Mouse (Mus musculus): ENCODE measurements around the gene Kcnmb1. TPM values are rescaled to one million over a fixed set of nuclear protein-coding genes. Genes with fewer than 3 reads are reported as not detected.

The Kcnmb1 gene
- polyA plus RNA-seq, 1 experiment from 2014 or later, result 0.15 TPM

- H3K9ac ChIP-seq (replicated peaks), result no peak overlapping the region
- no peaks in the 10 kb centered on the region for H3K36me3 ChIP-seq
- 81% methylated on average over 9 of the region's 9 CpGs for WGBS
- no peak overlapping the region for H3K4me2 ChIP-seq
- ATAC-seq (ENCODE audit: insufficient number of reproducible peaks, insufficient read depth, low FRiP score, low TSS enrichment, low read depth), result no peak
- H3K4me3 ChIP-seq (replicated peaks), result no peak overlapping the region
- H3K9me3 ChIP-seq, result no peaks in the 10 kb centered on the region
- H3K4me1 ChIP-seq (replicated peaks), result 0 out of 2 replicates have a peak, but pooled peaks cover 3% of the 10 kb centered on the region
- H3K27me3 ChIP-seq, result peaks cover 3% of the 10 kb centered on the region; the same call in 1 of the 2 replicates
- no peak overlapping the region for H3K27ac ChIP-seq
Measured at GRCm38 (mm10) chr11:33944786-33945328, 18.0 kb upstream of the Kcnmb1 start.

GRCm38 (mm10) chr11:33946501-33946900 is 16.3 kb upstream of the Kcnmb1 start:
- no peak overlapping the region for H3K4me3 ChIP-seq (replicated peaks)
- H3K9me3 ChIP-seq, result no peaks in the 10 kb centered on the region
- no peaks in the 10 kb centered on the region for H3K4me1 ChIP-seq (replicated peaks)
- H3K4me2 ChIP-seq, result no peak overlapping the region
- no peak for ATAC-seq (ENCODE audit: insufficient number of reproducible peaks, insufficient read depth, low FRiP score, low TSS enrichment, low read depth)
- 76% methylated on average over 4 of the region's 4 CpGs for WGBS
- H3K36me3 ChIP-seq, result no peaks in the 10 kb centered on the region
- no peak overlapping the region for H3K9ac ChIP-seq (replicated peaks)
- no peak overlapping the region for H3K27ac ChIP-seq
- peaks cover 3% of the 10 kb centered on the region; the same call in 1 of the 2 replicates for H3K27me3 ChIP-seq

- H3K36me3 ChIP-seq, result no peaks in the 10 kb centered on the region
- no peaks in the 10 kb centered on the region for H3K9me3 ChIP-seq
- H3K27me3 ChIP-seq, result no peaks in the 10 kb centered on the region
- no peak for ATAC-seq (ENCODE audit: insufficient number of reproducible peaks, insufficient read depth, low FRiP score, low TSS enrichment, low read depth)
- no peak overlapping the region for H3K9ac ChIP-seq (replicated peaks)
- WGBS, result 54% methylated on average over 5 of the region's 5 CpGs
- H3K27ac ChIP-seq, result no peak overlapping the region
- H3K4me1 ChIP-seq (replicated peaks), result no peaks in the 10 kb centered on the region; the same call in 1 of the 2 replicates
- H3K4me3 ChIP-seq (replicated peaks), result no peak overlapping the region
- H3K4me2 ChIP-seq, result no peak overlapping the region
Measured at GRCm38 (mm10) chr11:33951155-33951554, 11.7 kb upstream of the Kcnmb1 start.

- no peaks in the 10 kb centered on the region for H3K27me3 ChIP-seq
- H3K9ac ChIP-seq (replicated peaks), result no peak overlapping the region
- H3K4me2 ChIP-seq, result no peak overlapping the region
- WGBS, result 85% methylated on average over 8 of the region's 8 CpGs
- H3K4me1 ChIP-seq (replicated peaks), result no peaks in the 10 kb centered on the region; the same call in 1 of the 2 replicates
- no peak for ATAC-seq (ENCODE audit: insufficient number of reproducible peaks, insufficient read depth, low FRiP score, low TSS enrichment, low read depth)
- no peak overlapping the region for H3K27ac ChIP-seq
- no peaks in the 10 kb centered on the region for H3K36me3 ChIP-seq
- no peak overlapping the region for H3K4me3 ChIP-seq (replicated peaks)
- no peaks in the 10 kb centered on the region for H3K9me3 ChIP-seq
Measured at GRCm38 (mm10) chr11:33951684-33952625, 10.9 kb upstream of the Kcnmb1 start.

GRCm38 (mm10) chr11:33955982-33956381 is 6.8 kb upstream of the Kcnmb1 start:
- H3K9me3 ChIP-seq, result no peaks in the 10 kb centered on the region
- no peaks in the 10 kb centered on the region for H3K27me3 ChIP-seq
- no peaks in the 10 kb centered on the region; the same call in 1 of the 2 replicates for H3K4me1 ChIP-seq (replicated peaks)
- H3K4me3 ChIP-seq (replicated peaks), result no peak overlapping the region
- H3K4me2 ChIP-seq, result no peak overlapping the region
- no peak for ATAC-seq (ENCODE audit: insufficient number of reproducible peaks, insufficient read depth, low FRiP score, low TSS enrichment, low read depth)
- H3K27ac ChIP-seq, result no peak overlapping the region
- 71% methylated on average over 4 of the region's 4 CpGs for WGBS
- H3K36me3 ChIP-seq, result no peaks in the 10 kb centered on the region
- H3K9ac ChIP-seq (replicated peaks), result no peak overlapping the region

- no peak overlapping the region for H3K4me2 ChIP-seq
- no peaks in the 10 kb centered on the region for H3K27me3 ChIP-seq
- H3K9me3 ChIP-seq, result no peaks in the 10 kb centered on the region
- no peak overlapping the region for H3K27ac ChIP-seq
- H3K9ac ChIP-seq (replicated peaks), result no peak overlapping the region
- no peak overlapping the region for H3K4me3 ChIP-seq (replicated peaks)
- no peaks in the 10 kb centered on the region for H3K36me3 ChIP-seq
- no peaks in the 10 kb centered on the region; the same call in 1 of the 2 replicates for H3K4me1 ChIP-seq (replicated peaks)
- ATAC-seq (ENCODE audit: insufficient number of reproducible peaks, insufficient read depth, low FRiP score, low TSS enrichment, low read depth), result no peak
- 89% methylated on average over 5 of the region's 5 CpGs for WGBS
Measured at GRCm38 (mm10) chr11:33956623-33957022, 6.2 kb upstream of the Kcnmb1 start.

GRCm38 (mm10) chr11:33957595-33957994 is 5.2 kb upstream of the Kcnmb1 start:
- H3K27me3 ChIP-seq, result no peaks in the 10 kb centered on the region
- H3K4me3 ChIP-seq (replicated peaks), result no peak overlapping the region
- H3K9ac ChIP-seq (replicated peaks), result no peak overlapping the region
- ATAC-seq (ENCODE audit: insufficient number of reproducible peaks, insufficient read depth, low FRiP score, low TSS enrichment, low read depth), result no peak
- H3K9me3 ChIP-seq, result no peaks in the 10 kb centered on the region
- H3K4me2 ChIP-seq, result no peak overlapping the region
- WGBS, result 83% methylated on average over 6 of the region's 6 CpGs
- H3K27ac ChIP-seq, result no peak overlapping the region
- H3K4me1 ChIP-seq (replicated peaks), result peaks cover 5% of the 10 kb centered on the region
- no peaks in the 10 kb centered on the region for H3K36me3 ChIP-seq

GRCm38 (mm10) chr11:33958713-33959112 is 4.1 kb upstream of the Kcnmb1 start:
- H3K9ac ChIP-seq (replicated peaks), result no peak overlapping the region
- no peak overlapping the region for H3K4me3 ChIP-seq (replicated peaks)
- H3K27me3 ChIP-seq, result no peaks in the 10 kb centered on the region
- H3K36me3 ChIP-seq, result no peaks in the 10 kb centered on the region
- no peak overlapping the region for H3K27ac ChIP-seq
- no peak for ATAC-seq (ENCODE audit: insufficient number of reproducible peaks, insufficient read depth, low FRiP score, low TSS enrichment, low read depth)
- H3K4me1 ChIP-seq (replicated peaks), result peaks cover 14% of the 10 kb centered on the region
- H3K4me2 ChIP-seq, result no peak overlapping the region
- H3K9me3 ChIP-seq, result no peaks in the 10 kb centered on the region
- WGBS, result 80% methylated on average over 8 of the region's 8 CpGs

- peak; percentile 52 for ATAC-seq (ENCODE audit: insufficient number of reproducible peaks, insufficient read depth, low FRiP score, low TSS enrichment, low read depth)
- Histone ChIP-seq H3K36me3 (no peaks in the 10 kb centered on the region), H3K4me3 (replicated peaks) (no peak overlapping the region), H3K27ac (no peak overlapping the region), H3K4me1 (replicated peaks) (peaks cover 14% of the 10 kb centered on the region), H3K4me2 (no peak overlapping the region), H3K9ac (replicated peaks) (no peak overlapping the region), H3K27me3 (no peaks in the 10 kb centered on the region), H3K9me3 (no peaks in the 10 kb centered on the region)
- WGBS, result 33% methylated on average over 7 of the region's 7 CpGs
Measured at GRCm38 (mm10) chr11:33962178-33962577, 635 bp upstream of the Kcnmb1 start.

- Histone ChIP-seq H3K9me3 (no peaks in the 10 kb centered on the region), H3K4me1 (replicated peaks) (peaks cover 14% of the 10 kb centered on the region), H3K27me3 (no peaks in the 10 kb centered on the region), H3K9ac (replicated peaks) (no peak overlapping the region), H3K27ac (no peak overlapping the region), H3K36me3 (no peaks in the 10 kb centered on the region), H3K4me2 (no peak overlapping the region), H3K4me3 (replicated peaks) (no peak overlapping the region)
- ATAC-seq (ENCODE audit: insufficient number of reproducible peaks, insufficient read depth, low FRiP score, low TSS enrichment, low read depth), result no peak
- 61% methylated on average over 2 of the region's 2 CpGs for WGBS
Measured at GRCm38 (mm10) chr11:33965380-33965779, 2.6 kb downstream of the Kcnmb1 start.

GRCm38 (mm10) chr11:33967708-33968107 is 4.9 kb downstream of the Kcnmb1 start:
- Histone ChIP-seq H3K4me2 (no peak overlapping the region), H3K4me1 (replicated peaks) (peaks cover 8% of the 10 kb centered on the region), H3K27me3 (no peaks in the 10 kb centered on the region), H3K9ac (replicated peaks) (no peak overlapping the region), H3K4me3 (replicated peaks) (no peak overlapping the region), H3K27ac (no peak overlapping the region), H3K9me3 (no peaks in the 10 kb centered on the region), H3K36me3 (no peaks in the 10 kb centered on the region)
- no peak for ATAC-seq (ENCODE audit: insufficient number of reproducible peaks, insufficient read depth, low FRiP score, low TSS enrichment, low read depth)
- 78% methylated on average over 4 of the region's 4 CpGs for WGBS
